Mouse (Mus musculus): Measurements from ENCODE around the gene Socs5. TPM values are rescaled to one million over a fixed set of nuclear protein-coding genes. Genes with fewer than 3 reads are reported as not detected.

Gene Socs5
- polyA plus RNA-seq, 1 experiment from 2014 or later: 12.8 TPM

DNA sequence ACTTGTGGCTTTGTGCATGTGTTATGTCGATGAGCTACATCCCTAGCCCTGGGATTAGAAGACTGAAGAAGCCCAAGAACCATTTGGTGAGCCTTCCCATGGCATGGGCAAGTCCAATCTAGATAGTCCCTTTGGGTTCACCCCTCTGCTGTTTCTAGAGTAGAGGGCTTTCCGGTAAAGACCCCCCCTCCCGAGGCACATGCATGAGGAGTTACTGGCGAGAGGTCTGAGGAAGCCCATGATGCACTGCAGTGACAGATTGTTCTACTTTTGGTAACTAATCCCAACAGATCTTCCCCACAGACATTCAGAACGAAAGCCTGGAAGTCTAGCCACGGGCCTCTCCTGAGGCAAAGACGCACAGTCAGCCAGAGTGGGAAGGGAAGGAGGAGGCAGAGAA lies 18.2 kb upstream of the Socs5 start:
- Histone ChIP-seq H3K9me3 (no peaks in the 10 kb centered on the region), H3K27ac (no peak overlapping the region), H3K9ac (no peak overlapping the region), H3K4me3 (replicated peaks) (no peak overlapping the region), H3K27me3 (no peaks in the 10 kb centered on the region), H3K4me2 (no peak overlapping the region), H3K36me3 (replicated peaks) (no peaks in the 10 kb centered on the region), H3K4me1 (no peaks in the 10 kb centered on the region)
- WGBS: 86% methylated on average over 7 of the region's 7 CpGs
- ATAC-seq (ENCODE audit: low FRiP score): no peak

GRCm38 (mm10) chr17:87093061-87093460 lies 14.4 kb upstream of the Socs5 start:
- Histone ChIP-seq H3K9ac (no peak overlapping the region), H3K4me1 (no peaks in the 10 kb centered on the region)
- no peak for ATAC-seq (ENCODE audit: low FRiP score)

GRCm38 (mm10) chr17:87096951-87097350 lies 10.5 kb upstream of the Socs5 start:
- Histone ChIP-seq H3K36me3 (replicated peaks) (no peaks in the 10 kb centered on the region), H3K4me1 (no peaks in the 10 kb centered on the region), H3K9ac (no peak overlapping the region), H3K27me3 (no peaks in the 10 kb centered on the region), H3K4me2 (no peak overlapping the region), H3K27ac (no peak overlapping the region), H3K4me3 (replicated peaks) (no peak overlapping the region), H3K9me3 (no peaks in the 10 kb centered on the region)
- WGBS: 69% methylated on average over 2 of the region's 2 CpGs
- no peak for ATAC-seq (ENCODE audit: low FRiP score)

More at GRCm38 (mm10) chr17:87093061-87093460, 14.4 kb upstream of the Socs5 start:
- Histone ChIP-seq H3K9me3 (no peaks in the 10 kb centered on the region), H3K4me2 (no peak overlapping the region), H3K36me3 (replicated peaks) (no peaks in the 10 kb centered on the region), H3K27me3 (no peaks in the 10 kb centered on the region), H3K4me3 (replicated peaks) (no peak overlapping the region), H3K27ac (no peak overlapping the region)
- WGBS: 60% methylated on average over 5 of the region's 5 CpGs

- no peak for ATAC-seq (ENCODE audit: low FRiP score)
- H3K36me3 ChIP-seq (replicated peaks): no peaks in the 10 kb centered on the region
- no peak overlapping the region for H3K27ac ChIP-seq
- H3K27me3 ChIP-seq: no peaks in the 10 kb centered on the region
- H3K4me2 ChIP-seq: no peak overlapping the region
- H3K4me3 ChIP-seq (replicated peaks): no peak overlapping the region
- H3K9me3 ChIP-seq: no peaks in the 10 kb centered on the region
- no peaks in the 10 kb centered on the region for H3K4me1 ChIP-seq
- H3K9ac ChIP-seq: no peak overlapping the region
- WGBS: 90% methylated on average over 5 of the region's 5 CpGs
These were observed 9.9 kb upstream of the Socs5 start for GRCm38 (mm10) chr17:87097576-87097975.

DNA sequence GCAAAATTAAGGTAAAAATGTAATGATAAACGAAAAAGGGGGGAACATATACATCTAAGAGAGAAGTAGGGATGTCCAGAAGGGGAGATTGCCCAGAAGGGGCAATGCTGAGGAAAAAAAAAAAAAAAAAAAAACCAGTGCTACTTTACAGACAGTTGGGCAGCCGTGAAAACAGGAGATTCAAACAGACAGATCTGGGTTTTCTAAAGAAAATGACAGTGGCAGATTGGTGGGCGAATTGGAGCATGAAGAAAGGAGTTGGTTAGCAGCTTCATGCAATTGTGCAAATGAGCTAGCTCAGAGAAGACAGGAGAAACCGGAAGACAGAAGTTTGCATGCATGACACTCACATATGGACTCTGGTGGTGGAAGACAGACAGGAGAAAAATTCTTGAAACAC lies 6.5 kb upstream of the Socs5 start:
- Histone ChIP-seq H3K27me3 (no peaks in the 10 kb centered on the region), H3K4me2 (no peak overlapping the region), H3K4me3 (replicated peaks) (no peak overlapping the region), H3K27ac (no peak overlapping the region), H3K4me1 (peaks cover under 1% of the 10 kb centered on the region; the same call in 1 of the 2 replicates), H3K9me3 (no peaks in the 10 kb centered on the region), H3K9ac (no peak overlapping the region), H3K36me3 (replicated peaks) (no peaks in the 10 kb centered on the region)
- no peak for ATAC-seq (ENCODE audit: low FRiP score)
- WGBS: 76% methylated on average over 4 of the region's 4 CpGs

- Histone ChIP-seq H3K36me3 (replicated peaks) (no peaks in the 10 kb centered on the region), H3K4me2 (no peak overlapping the region), H3K9ac (no peak overlapping the region), H3K9me3 (no peaks in the 10 kb centered on the region), H3K4me3 (replicated peaks) (no peak overlapping the region), H3K27me3 (no peaks in the 10 kb centered on the region), H3K27ac (no peak overlapping the region), H3K4me1 (peaks cover 8% of the 10 kb centered on the region)
- 79% methylated on average over 8 of the region's 8 CpGs for WGBS
- no peak for ATAC-seq (ENCODE audit: low FRiP score)
These were observed 4.8 kb upstream of the Socs5 start for GRCm38 (mm10) chr17:87102636-87103035.

- no peak overlapping the region for H3K9ac ChIP-seq
- H3K36me3 ChIP-seq (replicated peaks): no peaks in the 10 kb centered on the region
- no peak for ATAC-seq (ENCODE audit: low FRiP score)
- H3K4me3 ChIP-seq (replicated peaks): no peak overlapping the region
- WGBS: 85% methylated on average over 5 of the region's 5 CpGs
- peaks cover 8% of the 10 kb centered on the region for H3K4me1 ChIP-seq
- H3K9me3 ChIP-seq: no peaks in the 10 kb centered on the region
- no peak overlapping the region for H3K27ac ChIP-seq
- no peaks in the 10 kb centered on the region for H3K27me3 ChIP-seq
- H3K4me2 ChIP-seq: no peak overlapping the region
These were observed 4.4 kb upstream of the Socs5 start for GRCm38 (mm10) chr17:87103060-87103459.

GRCm38 (mm10) chr17:87104276-87104675 lies 3.2 kb upstream of the Socs5 start:
- H3K9ac ChIP-seq: no peak overlapping the region

DNA sequence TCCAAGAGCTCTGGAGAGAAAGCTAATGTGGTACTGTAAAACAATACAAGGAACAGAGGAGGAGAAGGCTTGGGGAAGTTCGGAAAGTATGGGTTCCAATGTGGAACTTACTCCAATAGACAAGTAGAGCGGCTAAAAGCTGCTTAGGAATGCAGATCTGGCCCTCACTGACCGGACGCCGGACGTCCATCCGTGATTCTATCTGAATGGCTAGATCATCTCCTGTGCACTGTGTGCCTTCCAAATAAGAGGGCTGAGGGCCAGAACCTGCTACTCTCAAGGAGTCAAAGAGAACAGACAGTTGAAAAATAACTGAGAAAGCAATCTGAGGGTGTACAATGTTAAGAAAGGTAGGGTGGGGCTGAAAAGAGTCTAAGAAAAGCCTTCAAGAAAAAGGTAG lies 1.5 kb upstream of the Socs5 start:
- Histone ChIP-seq H3K36me3 (replicated peaks) (no peaks in the 10 kb centered on the region), H3K9me3 (no peaks in the 10 kb centered on the region), H3K27ac (no peak overlapping the region), H3K27me3 (no peaks in the 10 kb centered on the region), H3K4me3 (replicated peaks) (no peak overlapping the region), H3K9ac (no peak overlapping the region), H3K4me2 (peak overlapping the region; percentile 73), H3K4me1 (peaks cover 22% of the 10 kb centered on the region)
- 85% methylated on average over 7 of the region's 7 CpGs for WGBS
- no peak for ATAC-seq (ENCODE audit: low FRiP score)

More at GRCm38 (mm10) chr17:87104276-87104675, 3.2 kb upstream of the Socs5 start:
- Histone ChIP-seq H3K36me3 (replicated peaks) (no peaks in the 10 kb centered on the region), H3K27me3 (no peaks in the 10 kb centered on the region), H3K4me3 (replicated peaks) (no peak overlapping the region), H3K27ac (no peak overlapping the region), H3K4me2 (no peak overlapping the region), H3K4me1 (peaks cover 18% of the 10 kb centered on the region), H3K9me3 (no peaks in the 10 kb centered on the region)
- 93% methylated on average over 4 of the region's 4 CpGs for WGBS
- no peak for ATAC-seq (ENCODE audit: low FRiP score)

GRCm38 (mm10) chr17:87106691-87107523 lies 572 bp upstream of the Socs5 start:
- H3K4me2 ChIP-seq: peak overlapping the region; percentile 73
- peak; percentile 99 for ATAC-seq (ENCODE audit: low FRiP score)
- no peaks in the 10 kb centered on the region for H3K27me3 ChIP-seq

DNA sequence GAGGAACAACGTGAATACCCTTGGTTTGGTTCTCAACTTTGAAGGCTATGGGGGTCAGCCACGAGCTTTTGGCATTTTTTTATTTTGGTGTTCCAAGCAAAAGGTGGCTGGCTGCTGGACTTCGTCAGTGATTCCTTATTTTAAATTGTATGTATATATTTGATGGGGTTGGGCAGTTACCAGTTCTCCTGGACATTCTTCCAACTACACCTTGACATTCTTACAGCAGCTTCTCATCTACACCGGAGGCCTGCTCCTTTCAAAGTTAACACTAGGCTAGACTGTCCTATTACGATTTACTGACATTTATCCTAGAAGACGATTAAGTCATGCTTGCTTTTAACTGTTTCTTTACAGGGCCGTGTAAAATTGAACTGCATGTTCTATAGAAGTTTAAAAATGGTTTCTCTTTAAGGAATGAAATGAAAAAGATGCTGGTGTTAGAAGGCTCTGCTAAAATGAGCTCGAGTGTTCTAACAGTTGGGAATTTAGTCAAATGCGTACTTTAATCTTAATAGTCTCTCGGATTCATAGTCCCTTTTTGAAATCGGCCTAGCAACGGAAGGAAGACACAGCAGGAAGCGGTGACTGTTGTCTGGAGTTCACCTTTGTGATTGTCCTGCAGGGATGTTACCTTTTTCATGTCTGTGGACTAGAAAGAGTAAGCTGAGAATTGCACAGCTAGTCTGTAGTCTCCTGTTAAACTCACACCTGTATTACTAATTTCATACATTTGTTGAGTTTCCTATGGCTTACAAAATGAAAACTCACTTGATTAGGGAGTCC lies 1.2 kb downstream of the Socs5 start:
- H3K27ac ChIP-seq: no peak overlapping the region
- 45% methylated on average over 13 of the region's 13 CpGs for WGBS
- peaks cover 22% of the 10 kb centered on the region for H3K4me1 ChIP-seq
- no peak for ATAC-seq (ENCODE audit: low FRiP score)
- H3K4me2 ChIP-seq: peak overlapping the region; percentile 73
- H3K36me3 ChIP-seq (replicated peaks): no peaks in the 10 kb centered on the region
- H3K27me3 ChIP-seq: no peaks in the 10 kb centered on the region
- no peaks in the 10 kb centered on the region for H3K9me3 ChIP-seq
- H3K9ac ChIP-seq: peak overlapping the region; percentile 89; the same call in 1 of the 2 replicates
- H3K4me3 ChIP-seq (replicated peaks): peak overlapping the region; percentile 87

More at GRCm38 (mm10) chr17:87106691-87107523, 572 bp upstream of the Socs5 start:
- no peaks in the 10 kb centered on the region for H3K9me3 ChIP-seq
- peak overlapping the region; percentile 86 for H3K27ac ChIP-seq
- H3K4me3 ChIP-seq (replicated peaks): peak overlapping the region; percentile 87
- WGBS: under 1% methylated on average over 46 of the region's 51 CpGs
- peak overlapping the region; percentile 89 for H3K9ac ChIP-seq
- no peaks in the 10 kb centered on the region for H3K36me3 ChIP-seq (replicated peaks)
- peaks cover 22% of the 10 kb centered on the region for H3K4me1 ChIP-seq

DNA sequence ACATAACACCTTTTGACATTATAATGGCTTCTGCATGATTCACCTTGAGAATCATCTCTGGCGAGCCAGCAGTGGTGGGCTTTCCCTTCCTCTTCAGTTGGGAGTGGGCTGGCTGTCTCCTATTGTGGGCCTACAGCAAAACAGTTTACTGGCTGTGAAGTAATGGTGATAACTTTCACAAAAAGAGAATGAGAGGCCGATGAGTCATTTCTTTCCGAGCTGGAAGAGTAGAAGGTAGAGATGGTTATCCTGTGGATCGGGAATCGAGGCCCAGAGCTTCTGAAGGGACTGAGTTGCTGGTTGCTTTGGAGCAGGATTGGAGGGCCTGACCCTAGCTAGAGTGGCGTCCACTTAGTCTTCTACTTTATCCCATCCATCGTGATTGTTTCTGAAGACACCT lies 2.0 kb downstream of the Socs5 start:
- Histone ChIP-seq H3K36me3 (replicated peaks) (no peaks in the 10 kb centered on the region), H3K4me1 (peaks cover 22% of the 10 kb centered on the region), H3K4me3 (replicated peaks) (no peak overlapping the region), H3K9me3 (no peaks in the 10 kb centered on the region), H3K27me3 (no peaks in the 10 kb centered on the region), H3K4me2 (no peak overlapping the region), H3K9ac (no peak overlapping the region), H3K27ac (no peak overlapping the region)
- WGBS: 85% methylated on average over 7 of the region's 7 CpGs
- ATAC-seq (ENCODE audit: low FRiP score): no peak
